Mouse (Mus musculus): ENCODE data around the gene Spice1.
A peak's percentile ranks its signal among the peaks of the same experiment; 100 is the strongest.

Gene Spice1

GRCm38 (mm10) chr16:44384251-44384650, 37.3 kb downstream of the Spice1 start:
- Histone ChIP-seq H3K4me3 (replicated peaks; ENCODE audit: low read length) (no peak overlapping the region), H3K36me3 (ENCODE audit: insufficient read depth, low read length) (peaks cover 49% of the 10 kb centered on the region), H3K4me1 (replicated peaks; ENCODE audit: low read depth, low read length) (peaks cover 49% of the 10 kb centered on the region), H3K9me3 (ENCODE audit: low read length) (no peaks in the 10 kb centered on the region), H3K27me3 (ENCODE audit: insufficient read depth, low read length) (no peaks in the 10 kb centered on the region)
- TF ChIP-seq NANOG (IDR thresholded peaks at IDR 0.05; ENCODE audit: borderline replicate concordance, low read length), result no peak
- no peak for TF ChIP-seq CTCF (conservative IDR thresholded peaks at IDR 0.05; ENCODE audit: low read length)
- TF ChIP-seq POU5F1 (IDR thresholded peaks at IDR 0.05; ENCODE audit: borderline replicate concordance, low read length), result no peak

GRCm38 (mm10) chr16:44391877-44392548, 45.1 kb downstream of the Spice1 start:
- Histone ChIP-seq H3K4me3 (replicated peaks; ENCODE audit: low read length) (no peak overlapping the region), H3K9me3 (ENCODE audit: low read length) (no peaks in the 10 kb centered on the region), H3K27me3 (ENCODE audit: insufficient read depth, low read length) (no peaks in the 10 kb centered on the region), H3K36me3 (ENCODE audit: insufficient read depth, low read length) (peaks cover 20% of the 10 kb centered on the region), H3K4me1 (replicated peaks; ENCODE audit: low read depth, low read length) (peaks cover 22% of the 10 kb centered on the region)
- TF ChIP-seq CTCF (conservative IDR thresholded peaks at IDR 0.05; ENCODE audit: low read length), result peak; percentile 87
- no peak for TF ChIP-seq POU5F1 (IDR thresholded peaks at IDR 0.05; ENCODE audit: borderline replicate concordance, low read length)

GRCm38 (mm10) chr16:44394577-44395243, 47.8 kb downstream of the Spice1 start, which contains the start of gene Cfap44:
Gene Cfap44 (plus strand): TSS chr16:44394796.
- Histone ChIP-seq H3K9me3 (ENCODE audit: low read length) (no peaks in the 10 kb centered on the region), H3K4me1 (replicated peaks; ENCODE audit: low read depth, low read length) (peaks cover 36% of the 10 kb centered on the region), H3K27me3 (ENCODE audit: insufficient read depth, low read length) (no peaks in the 10 kb centered on the region), H3K4me3 (replicated peaks; ENCODE audit: low read length) (peak within 1 kb of the TSS; percentile 67), H3K36me3 (ENCODE audit: insufficient read depth, low read length) (no peaks in the 10 kb centered on the region)
- no peak; the same call in 1 of the 2 replicates for TF ChIP-seq POU5F1 (IDR thresholded peaks at IDR 0.05; ENCODE audit: borderline replicate concordance, low read length)
- no peak for TF ChIP-seq NANOG (IDR thresholded peaks at IDR 0.05; ENCODE audit: borderline replicate concordance, low read length)
- TF ChIP-seq CTCF (conservative IDR thresholded peaks at IDR 0.05; ENCODE audit: low read length), result no peak

- no peaks in the 10 kb centered on the region; the same call in none of the 2 replicates for H3K4me1 ChIP-seq (replicated peaks; ENCODE audit: low read depth, low read length)
- H3K4me3 ChIP-seq (replicated peaks; ENCODE audit: low read length), result no peak overlapping the region
- no peak for TF ChIP-seq POU5F1 (IDR thresholded peaks at IDR 0.05; ENCODE audit: borderline replicate concordance, low read length)
- no peak for TF ChIP-seq NANOG (IDR thresholded peaks at IDR 0.05; ENCODE audit: borderline replicate concordance, low read length)
- TF ChIP-seq CTCF (conservative IDR thresholded peaks at IDR 0.05; ENCODE audit: low read length), result no peak
- peaks cover 4% of the 10 kb centered on the region for H3K27me3 ChIP-seq (ENCODE audit: insufficient read depth, low read length)
- no peaks in the 10 kb centered on the region for H3K9me3 ChIP-seq (ENCODE audit: low read length)
- no peaks in the 10 kb centered on the region for H3K36me3 ChIP-seq (ENCODE audit: insufficient read depth, low read length)
Observed at GRCm38 (mm10) chr16:44404933-44405332, 58.0 kb downstream of the Spice1 start.

GRCm38 (mm10) chr16:44407211-44407610, 60.3 kb downstream of the Spice1 start:
- H3K36me3 ChIP-seq (ENCODE audit: insufficient read depth, low read length), result no peaks in the 10 kb centered on the region
- H3K9me3 ChIP-seq (ENCODE audit: low read length), result no peaks in the 10 kb centered on the region
- TF ChIP-seq CTCF (conservative IDR thresholded peaks at IDR 0.05; ENCODE audit: low read length) (no peak), NANOG (IDR thresholded peaks at IDR 0.05; ENCODE audit: borderline replicate concordance, low read length) (no peak), POU5F1 (IDR thresholded peaks at IDR 0.05; ENCODE audit: borderline replicate concordance, low read length) (no peak)
- peaks cover 4% of the 10 kb centered on the region for H3K27me3 ChIP-seq (ENCODE audit: insufficient read depth, low read length)
- H3K4me1 ChIP-seq (replicated peaks; ENCODE audit: low read depth, low read length), result no peaks in the 10 kb centered on the region; the same call in 1 of the 2 replicates
- H3K4me3 ChIP-seq (replicated peaks; ENCODE audit: low read length), result no peak overlapping the region

GRCm38 (mm10) chr16:44408290-44408689, 61.4 kb downstream of the Spice1 start:
- Histone ChIP-seq H3K4me1 (replicated peaks; ENCODE audit: low read depth, low read length) (no peaks in the 10 kb centered on the region; the same call in 1 of the 2 replicates), H3K4me3 (replicated peaks; ENCODE audit: low read length) (no peak overlapping the region), H3K27me3 (ENCODE audit: insufficient read depth, low read length) (peaks cover 5% of the 10 kb centered on the region; the same call in 1 of the 2 replicates), H3K9me3 (ENCODE audit: low read length) (no peaks in the 10 kb centered on the region), H3K36me3 (ENCODE audit: insufficient read depth, low read length) (no peaks in the 10 kb centered on the region)
- TF ChIP-seq NANOG (IDR thresholded peaks at IDR 0.05; ENCODE audit: borderline replicate concordance, low read length) (no peak), CTCF (conservative IDR thresholded peaks at IDR 0.05; ENCODE audit: low read length) (no peak), POU5F1 (IDR thresholded peaks at IDR 0.05; ENCODE audit: borderline replicate concordance, low read length) (no peak)

- Histone ChIP-seq H3K4me1 (replicated peaks; ENCODE audit: low read depth, low read length) (no peaks in the 10 kb centered on the region), H3K27me3 (ENCODE audit: insufficient read depth, low read length) (peaks cover 7% of the 10 kb centered on the region), H3K36me3 (ENCODE audit: insufficient read depth, low read length) (no peaks in the 10 kb centered on the region), H3K9me3 (ENCODE audit: low read length) (no peaks in the 10 kb centered on the region), H3K4me3 (replicated peaks; ENCODE audit: low read length) (no peak overlapping the region)
- TF ChIP-seq NANOG (IDR thresholded peaks at IDR 0.05; ENCODE audit: borderline replicate concordance, low read length), result no peak
- no peak for TF ChIP-seq POU5F1 (IDR thresholded peaks at IDR 0.05; ENCODE audit: borderline replicate concordance, low read length)
- no peak for TF ChIP-seq CTCF (conservative IDR thresholded peaks at IDR 0.05; ENCODE audit: low read length)
Observed at GRCm38 (mm10) chr16:44410176-44410575, 63.3 kb downstream of the Spice1 start.

- Histone ChIP-seq H3K36me3 (ENCODE audit: insufficient read depth, low read length) (no peaks in the 10 kb centered on the region), H3K27me3 (ENCODE audit: insufficient read depth, low read length) (peaks cover 5% of the 10 kb centered on the region), H3K4me3 (replicated peaks; ENCODE audit: low read length) (no peak overlapping the region), H3K4me1 (replicated peaks; ENCODE audit: low read depth, low read length) (no peaks in the 10 kb centered on the region), H3K9me3 (ENCODE audit: low read length) (0 out of 2 replicates have a peak, but pooled peaks cover 4% of the 10 kb centered on the region)
- no peak for TF ChIP-seq NANOG (IDR thresholded peaks at IDR 0.05; ENCODE audit: borderline replicate concordance, low read length)
- TF ChIP-seq POU5F1 (IDR thresholded peaks at IDR 0.05; ENCODE audit: borderline replicate concordance, low read length), result no peak
- no peak for TF ChIP-seq CTCF (conservative IDR thresholded peaks at IDR 0.05; ENCODE audit: low read length)
Observed at GRCm38 (mm10) chr16:44417596-44417995, 70.7 kb downstream of the Spice1 start.

All from E14TG2a.4 (cell line).